Mouse (Mus musculus) heart, embryonic 15.5 days (tissue): ENCODE data around the gene Dab2. TPM values are rescaled to one million over a fixed set of nuclear protein-coding genes. Genes with fewer than 3 reads are reported as not detected.

Experiments used
- ATAC-seq: fragments of 200-750 bp; cut with Nextera tagmentation; replicated peaks from 2 replicates; pipeline ENCODE4 v1.8.0; 2017; ENCODE audit warnings: low read depth, moderate TSS enrichment; ENCODE audit not compliant: insufficient number of reproducible peaks, insufficient read depth, low FRiP score
- H3K27ac ChIP-seq: fragments of 300-500 bp; sonication (generic); 2 replicates; pipeline ENCODE4 v1.5.1; 2015; ENCODE audit warnings: mild to moderate bottlenecking, inconsistent platforms
- H3K27me3 ChIP-seq: fragments of 300-500 bp; sonication (generic); 2 replicates; pipeline ENCODE4 v1.6.1; 2015; ENCODE audit warnings: inconsistent platforms
- H3K36me3 ChIP-seq: fragments of 300-500 bp; sonication (generic); 2 replicates; pipeline ENCODE4 v1.6.1; 2015; ENCODE audit warnings: mild to moderate bottlenecking, inconsistent platforms
- H3K4me1 ChIP-seq: fragments of 300-500 bp; sonication (generic); replicated peaks from 2 replicates; pipeline ENCODE4 v1.6.1; 2015; ENCODE audit warnings: inconsistent platforms
- H3K4me2 ChIP-seq: fragments of 300-500 bp; sonication (generic); 2 replicates; pipeline ENCODE4 v1.6.1; 2015; ENCODE audit warnings: inconsistent platforms, mild to moderate bottlenecking, moderate library complexity
- H3K4me3 ChIP-seq: fragments of 300-500 bp; sonication (generic); 2 replicates; pipeline ENCODE4 v1.5.1; 2015; ENCODE audit warnings: mild to moderate bottlenecking, inconsistent platforms
- H3K9ac ChIP-seq: fragments of 300-500 bp; sonication (generic); 2 replicates; pipeline ENCODE4 v1.6.1; 2015; ENCODE audit warnings: mild to moderate bottlenecking, inconsistent platforms
- H3K9me3 ChIP-seq: fragments of 300-500 bp; sonication (generic); replicated peaks from 2 replicates; pipeline ENCODE4 v1.6.1; 2016; ENCODE audit warnings: inconsistent platforms
- WGBS: fragments of 180-500 bp; shearing (Covaris S2); methylation state at CpG from one replicate; pipeline ENCODE4 v1.1.7; 2015; ENCODE audit warnings: mixed read lengths; 5-methylcytosine and 5-hydroxymethylcytosine counted together
- polyA plus RNA-seq: library from polyadenylated mRNA; unstranded; fragments of >200 nt; fragmentation: Nextera tagmentation; extraction: Ambion mirVana; gene quantifications from 2 replicates; pipeline ENCODE4 v1.2.1, GENCODE M21; 2015

The Dab2 gene
- polyA plus RNA-seq, 1 experiment from 2014 or later = 25.5 TPM

- ATAC-seq = no peak
- H3K4me1 ChIP-seq = no peaks in the 10 kb centered on the region
- H3K27ac ChIP-seq = no peak overlapping the region
- no peaks in the 10 kb centered on the region for H3K27me3 ChIP-seq
- 32% methylated on average over 2 of the region's 2 CpGs for WGBS
- H3K9me3 ChIP-seq = no peaks in the 10 kb centered on the region
- no peak overlapping the region for H3K9ac ChIP-seq
- H3K36me3 ChIP-seq = no peaks in the 10 kb centered on the region
- no peak overlapping the region for H3K4me2 ChIP-seq
- no peak overlapping the region for H3K4me3 ChIP-seq
Observed at GRCm38 (mm10) chr15:6296071-6296470, 3.5 kb upstream of the Dab2 start.

GRCm38 (mm10) chr15:6298726-6299125 lies 862 bp upstream of the Dab2 start:
- no peak for ATAC-seq
- Histone ChIP-seq H3K4me3 (no peak overlapping the region), H3K4me2 (no peak overlapping the region), H3K27me3 (no peaks in the 10 kb centered on the region), H3K9me3 (no peaks in the 10 kb centered on the region), H3K9ac (no peak overlapping the region), H3K27ac (no peak overlapping the region), H3K36me3 (no peaks in the 10 kb centered on the region), H3K4me1 (no peaks in the 10 kb centered on the region)
- WGBS = 77% methylated on average over 3 of the region's 3 CpGs

GRCm38 (mm10) chr15:6302219-6302618 lies 2.6 kb downstream of the Dab2 start:
- Histone ChIP-seq H3K27me3 (no peaks in the 10 kb centered on the region), H3K4me3 (no peak overlapping the region), H3K9ac (no peak overlapping the region), H3K4me2 (no peak overlapping the region), H3K9me3 (no peaks in the 10 kb centered on the region), H3K36me3 (no peaks in the 10 kb centered on the region), H3K27ac (no peak overlapping the region), H3K4me1 (no peaks in the 10 kb centered on the region)
- WGBS = 83% methylated on average over 4 of the region's 4 CpGs
- no peak for ATAC-seq

- Histone ChIP-seq H3K4me3 (no peak overlapping the region), H3K27me3 (no peaks in the 10 kb centered on the region), H3K4me1 (no peaks in the 10 kb centered on the region), H3K27ac (no peak overlapping the region), H3K4me2 (no peak overlapping the region), H3K9me3 (no peaks in the 10 kb centered on the region), H3K36me3 (no peaks in the 10 kb centered on the region), H3K9ac (no peak overlapping the region)
- no peak for ATAC-seq
- 63% methylated on average over 2 of the region's 2 CpGs for WGBS
Observed at GRCm38 (mm10) chr15:6303822-6304221, 4.2 kb downstream of the Dab2 start.

- H3K9me3 ChIP-seq = no peaks in the 10 kb centered on the region
- no peak for ATAC-seq
- no peak overlapping the region for H3K9ac ChIP-seq
- no peaks in the 10 kb centered on the region for H3K4me1 ChIP-seq
- 56% methylated on average over 3 of the region's 3 CpGs for WGBS
- no peak overlapping the region for H3K4me3 ChIP-seq
- no peaks in the 10 kb centered on the region for H3K27me3 ChIP-seq
- no peaks in the 10 kb centered on the region for H3K36me3 ChIP-seq
- no peak overlapping the region for H3K4me2 ChIP-seq
- H3K27ac ChIP-seq = no peak overlapping the region
Observed at GRCm38 (mm10) chr15:6309633-6310032, 10.0 kb downstream of the Dab2 start.

- Histone ChIP-seq H3K9me3 (no peaks in the 10 kb centered on the region), H3K9ac (no peak overlapping the region), H3K4me3 (no peak overlapping the region), H3K4me2 (no peak overlapping the region), H3K27me3 (no peaks in the 10 kb centered on the region), H3K36me3 (no peaks in the 10 kb centered on the region), H3K4me1 (no peaks in the 10 kb centered on the region), H3K27ac (no peak overlapping the region)
- WGBS = 57% methylated on average over 4 of the region's 4 CpGs
- ATAC-seq = no peak
Observed at GRCm38 (mm10) chr15:6310417-6310816, 10.8 kb downstream of the Dab2 start.

GRCm38 (mm10) chr15:6312396-6312795 lies 12.8 kb downstream of the Dab2 start:
- Histone ChIP-seq H3K9me3 (no peaks in the 10 kb centered on the region), H3K4me3 (no peak overlapping the region), H3K27me3 (no peaks in the 10 kb centered on the region), H3K4me1 (no peaks in the 10 kb centered on the region), H3K9ac (no peak overlapping the region), H3K4me2 (no peak overlapping the region), H3K36me3 (no peaks in the 10 kb centered on the region), H3K27ac (no peak overlapping the region)
- no peak for ATAC-seq
- 87% methylated on average over 3 of the region's 3 CpGs for WGBS

- 87% methylated on average over 6 of the region's 6 CpGs for WGBS
- Histone ChIP-seq H3K27me3 (no peaks in the 10 kb centered on the region), H3K36me3 (no peaks in the 10 kb centered on the region), H3K4me1 (no peaks in the 10 kb centered on the region), H3K27ac (no peak overlapping the region), H3K4me2 (no peak overlapping the region), H3K9me3 (no peaks in the 10 kb centered on the region), H3K9ac (no peak overlapping the region), H3K4me3 (no peak overlapping the region)
- ATAC-seq = no peak
Observed at GRCm38 (mm10) chr15:6319352-6319751, 19.8 kb downstream of the Dab2 start.

- Histone ChIP-seq H3K9ac (no peak overlapping the region), H3K27ac (no peak overlapping the region), H3K4me1 (no peaks in the 10 kb centered on the region), H3K27me3 (no peaks in the 10 kb centered on the region), H3K4me3 (no peak overlapping the region), H3K9me3 (no peaks in the 10 kb centered on the region), H3K4me2 (no peak overlapping the region), H3K36me3 (no peaks in the 10 kb centered on the region)
- ATAC-seq = no peak
- WGBS = 45% methylated on average over 5 of the region's 5 CpGs
Observed at GRCm38 (mm10) chr15:6320501-6320900, 20.9 kb downstream of the Dab2 start.

GRCm38 (mm10) chr15:6321263-6321662 lies 21.7 kb downstream of the Dab2 start:
- H3K27me3 ChIP-seq = no peaks in the 10 kb centered on the region
- no peaks in the 10 kb centered on the region for H3K9me3 ChIP-seq
- H3K4me1 ChIP-seq = no peaks in the 10 kb centered on the region
- WGBS = 74% methylated on average over 4 of the region's 4 CpGs
- no peak overlapping the region for H3K4me3 ChIP-seq
- H3K9ac ChIP-seq = no peak overlapping the region
- no peaks in the 10 kb centered on the region for H3K36me3 ChIP-seq
- no peak overlapping the region for H3K4me2 ChIP-seq
- H3K27ac ChIP-seq = no peak overlapping the region
- no peak for ATAC-seq

GRCm38 (mm10) chr15:6322311-6322710 lies 22.7 kb downstream of the Dab2 start:
- Histone ChIP-seq H3K9me3 (no peaks in the 10 kb centered on the region), H3K27me3 (no peaks in the 10 kb centered on the region), H3K4me2 (no peak overlapping the region), H3K27ac (no peak overlapping the region), H3K4me1 (no peaks in the 10 kb centered on the region), H3K4me3 (no peak overlapping the region), H3K9ac (no peak overlapping the region), H3K36me3 (no peaks in the 10 kb centered on the region)
- no peak for ATAC-seq
- WGBS = 58% methylated on average over 5 of the region's 5 CpGs

- H3K36me3 ChIP-seq = no peaks in the 10 kb centered on the region
- H3K9ac ChIP-seq = no peak overlapping the region
- H3K4me1 ChIP-seq = no peaks in the 10 kb centered on the region
- no peak overlapping the region for H3K27ac ChIP-seq
- no peak overlapping the region for H3K4me2 ChIP-seq
- no peaks in the 10 kb centered on the region for H3K9me3 ChIP-seq
- H3K4me3 ChIP-seq = no peak overlapping the region
- no peak for ATAC-seq
- WGBS = 69% methylated on average over 7 of the region's 7 CpGs
- H3K27me3 ChIP-seq = no peaks in the 10 kb centered on the region
Observed at GRCm38 (mm10) chr15:6323577-6323976, 24.0 kb downstream of the Dab2 start.
